ENCODE assay signal across 8 mouse cellular contexts in genomic region chr19:50184901-50185623, GRCm38 (mm10).
DNase-seq lines count a peak whose midpoint lies in the region; ATAC-seq and TF ChIP-seq lines count a peak whose summit lies in the region.

No protein-coding gene starts in this region.

- no peaks in the 10 kb centered on the region for H3K79me2 ChIP-seq in heart, adult 2 months (replicated peaks; ENCODE audit: control insufficient read depth, insufficient read depth, low read length)

- H3K27me3 ChIP-seq in heart, adult 2 months (ENCODE audit: control insufficient read depth, insufficient read depth, low read length), result no peaks in the 10 kb centered on the region
- no peaks in the 10 kb centered on the region for H3K27me3 ChIP-seq in heart, postnatal 0 days (ENCODE audit: control insufficient read depth, insufficient read depth, low read length)
- H3K27me3 ChIP-seq in midbrain, embryonic 13.5 days, result no peaks in the 10 kb centered on the region

- H3K4me3 ChIP-seq in heart, adult 2 months, result no peak overlapping the region
- no peak overlapping the region for H3K4me3 ChIP-seq in heart, postnatal 0 days (ENCODE audit: low read depth, low read length)
- H3K4me3 ChIP-seq in midbrain, embryonic 13.5 days (replicated peaks), result no peak overlapping the region

- no peak overlapping the region for H3K9ac ChIP-seq in heart, adult 2 months (ENCODE audit: low read depth, low read length)
- no peak overlapping the region for H3K9ac ChIP-seq in heart, postnatal 0 days (replicated peaks; ENCODE audit: low read depth, low read length)
- no peak overlapping the region for H3K9ac ChIP-seq in midbrain, embryonic 13.5 days (replicated peaks)

- DNase-seq in heart, adult 2 months, result peak in 1 of 2 experiments; percentile 19
- no peak for DNase-seq in heart, adult 9 months (ENCODE audit: low spot score in 2 of 2)
- DNase-seq in Muller cell, postnatal 12 days (ENCODE audit: inconsistent ontology term), result peak; percentile 55
- DNase-seq in embryo, embryonic 10 days (ENCODE audit: low spot score), result peak; percentile 89
- peak; percentile 28 for DNase-seq in heart, postnatal 0 days (ENCODE audit: low spot score)
- peak; percentile 17 to 33 for DNase-seq in layer of hippocampus, postnatal 36 days
- peak; percentile 3 for DNase-seq in thymus, postnatal 25 days

- TF ChIP-seq EP300 in heart, adult 2 months (IDR thresholded peaks at IDR 0.05; ENCODE audit: insufficient read depth, low read depth, low read length), result no peak
- TF ChIP-seq EP300 in heart, postnatal 0 days (IDR thresholded peaks at IDR 0.05; ENCODE audit: low read depth), result no peak

- intact Hi-C loops in heart, adult 2 months (cut with DNase I), result no loop called here

- no peaks in the 10 kb centered on the region for H3K36me3 ChIP-seq in heart, adult 2 months (ENCODE audit: control insufficient read depth, insufficient read depth, low read length)
- no peaks in the 10 kb centered on the region for H3K36me3 ChIP-seq in heart, postnatal 0 days (replicated peaks; ENCODE audit: control insufficient read depth, insufficient read depth, low read length)
- no peaks in the 10 kb centered on the region for H3K36me3 ChIP-seq in midbrain, embryonic 13.5 days

- 37% methylated on average over 21 of the region's 21 CpGs for WGBS in heart, adult 2 months
- WGBS in heart, postnatal 0 days, result 39% methylated on average over 21 of the region's 21 CpGs
- WGBS in midbrain, embryonic 13.5 days, result 62% methylated on average over 21 of the region's 21 CpGs

- no peak overlapping the region for H3K4me2 ChIP-seq in heart, postnatal 0 days (ENCODE audit: low read depth, low read length)
- no peak overlapping the region for H3K4me2 ChIP-seq in midbrain, embryonic 13.5 days (replicated peaks)

- no peak for TF ChIP-seq POLR2A in heart, adult 2 months (IDR thresholded peaks at IDR 0.05; ENCODE audit: insufficient read depth, low read depth, low read length)

- TF ChIP-seq CTCF in heart, adult 2 months (IDR thresholded peaks at IDR 0.05), result peak; percentile 83
- peak; percentile 66 for TF ChIP-seq CTCF in heart, postnatal 0 days (IDR thresholded peaks at IDR 0.05; ENCODE audit: low read depth)

- H3K9me3 ChIP-seq in heart, postnatal 0 days (replicated peaks; ENCODE audit: control insufficient read depth, low read length), result no peaks in the 10 kb centered on the region
- no peaks in the 10 kb centered on the region for H3K9me3 ChIP-seq in midbrain, embryonic 13.5 days

- H3K27ac ChIP-seq in heart, adult 2 months, result no peak overlapping the region
- H3K27ac ChIP-seq in heart, postnatal 0 days (ENCODE audit: low read depth), result no peak overlapping the region
- H3K27ac ChIP-seq in midbrain, embryonic 13.5 days, result no peak overlapping the region

- no peak for ATAC-seq in heart, postnatal 0 days (ENCODE audit: insufficient read depth, low read depth)
- peak; percentile 58; the same call in 1 of the 2 replicates for ATAC-seq in midbrain, embryonic 13.5 days

- H3K4me1 ChIP-seq in heart, adult 2 months (ENCODE audit: control insufficient read depth, insufficient read depth, low read length), result no peaks in the 10 kb centered on the region
- no peaks in the 10 kb centered on the region for H3K4me1 ChIP-seq in heart, postnatal 0 days (ENCODE audit: control insufficient read depth, insufficient read depth)
- H3K4me1 ChIP-seq in midbrain, embryonic 13.5 days (replicated peaks), result no peaks in the 10 kb centered on the region

Comparison
In these comparisons a context has a peak if more than half of its experiments do, and no peak if none do; other contexts are left out.
1. DNase-seq: peak in Muller cell, postnatal 12 days (single experiment), embryo, embryonic 10 days (single experiment), heart, postnatal 0 days (single experiment), layer of hippocampus, postnatal 36 days (2 of 2) and thymus, postnatal 25 days (single experiment); none in heart, adult 9 months (0 of 2).